In genomic region chr1:192477556-192477955, GRCm38 (mm10) we compare ENCODE assay signal across 19 mouse cellular contexts.
DNase-seq lines count a peak whose midpoint lies in the region; ATAC-seq and TF ChIP-seq lines count a peak whose summit lies in the region.
"Had no signal": no experiment of that assay in that cellular context is flagged by ENCODE, and none has a peak within 500 bp of the region (broad histone marks: within the 10 kb centered on the region; RNA-seq: fewer than 3 reads in every experiment).

No protein-coding gene starts in this region.

- no peak for DNase-seq in heart, adult 18-20 months
- peak; percentile 31 for DNase-seq in kidney, postnatal 0 days (ENCODE audit: low spot score)
- DNase-seq in kidney, adult 18-20 months: no peak
- peak; percentile 33 for DNase-seq in lung, postnatal 10 days
- DNase-seq in lung, postnatal 36 days: no peak
- DNase-seq in R1 (ENCODE audit: low read depth, low spot score): peak; percentile 5
- DNase-seq in yolk sac, embryonic 10.5 days (ENCODE audit: low spot score): no peak
- DNase-seq: adrenal gland, adult 8-10 months; cerebellum, adult 11 months; gastrocnemius, postnatal 36 days; kidney, postnatal 14 days; layer of hippocampus, adult 9-11 months; right cerebral cortex, postnatal 14 days; thymus, postnatal 14 days had no signal

- ATAC-seq in heart, embryonic 12.5 days (ENCODE audit: insufficient number of reproducible peaks, low FRiP score): no peak
- no peak for ATAC-seq in kidney, postnatal 0 days (replicated peaks; ENCODE audit: low FRiP score, low read depth)
- ATAC-seq: forebrain, embryonic 14.5 days had no signal

- peak overlapping the region; percentile 36; the same call in 1 of the 2 replicates for H3K27ac ChIP-seq in heart, embryonic 12.5 days (ENCODE audit: poor library complexity, severe bottlenecking)
- no peak overlapping the region for H3K27ac ChIP-seq in kidney, postnatal 0 days
- H3K27ac ChIP-seq: limb, embryonic 15.5 days; neural tube, embryonic 13.5 days had no signal

- H3K27me3 ChIP-seq in heart, embryonic 12.5 days (replicated peaks): no peaks in the 10 kb centered on the region
- no peaks in the 10 kb centered on the region for H3K27me3 ChIP-seq in kidney, postnatal 0 days (ENCODE audit: insufficient read depth, low read length)
- H3K27me3 ChIP-seq: limb, embryonic 15.5 days; neural tube, embryonic 13.5 days had no signal

- H3K4me1 ChIP-seq in heart, embryonic 12.5 days (replicated peaks): peaks cover 15% of the 10 kb centered on the region
- H3K4me1 ChIP-seq in kidney, postnatal 0 days (replicated peaks; ENCODE audit: insufficient read depth, low read length): 0 out of 2 replicates have a peak, but pooled peaks cover 5% of the 10 kb centered on the region
- H3K4me1 ChIP-seq: neural tube, embryonic 13.5 days had no signal

- H3K9me3 ChIP-seq in heart, embryonic 12.5 days (replicated peaks): no peaks in the 10 kb centered on the region
- H3K9me3 ChIP-seq in kidney, postnatal 0 days (replicated peaks; ENCODE audit: low read length): no peaks in the 10 kb centered on the region
- H3K9me3 ChIP-seq: limb, embryonic 15.5 days; neural tube, embryonic 13.5 days had no signal

- no peaks in the 10 kb centered on the region for H3K36me3 ChIP-seq in heart, embryonic 12.5 days
- no peaks in the 10 kb centered on the region for H3K36me3 ChIP-seq in kidney, postnatal 0 days (ENCODE audit: insufficient read depth, low read length)
- H3K36me3 ChIP-seq: limb, embryonic 15.5 days; neural tube, embryonic 13.5 days had no signal

- TF ChIP-seq CTCF in kidney, postnatal 0 days (IDR thresholded peaks at IDR 0.05; ENCODE audit: low read depth): no peak

- no peak overlapping the region for H3K4me2 ChIP-seq in heart, embryonic 12.5 days
- no peak overlapping the region for H3K4me2 ChIP-seq in kidney, postnatal 0 days (ENCODE audit: low read length)
- H3K4me2 ChIP-seq: limb, embryonic 15.5 days; neural tube, embryonic 13.5 days had no signal

- no peak overlapping the region for H3K9ac ChIP-seq in heart, embryonic 12.5 days
- no peak overlapping the region for H3K9ac ChIP-seq in kidney, postnatal 0 days (ENCODE audit: low read depth, low read length)
- H3K9ac ChIP-seq: limb, embryonic 15.5 days; neural tube, embryonic 13.5 days had no signal

- 71% methylated on average over 6 of the region's 6 CpGs for WGBS in heart, embryonic 12.5 days
- 50% methylated on average over 6 of the region's 6 CpGs for WGBS in kidney, postnatal 0 days

- H3K4me3 ChIP-seq in heart, embryonic 12.5 days: no peak overlapping the region
- H3K4me3 ChIP-seq in kidney, postnatal 0 days (replicated peaks; ENCODE audit: low read depth, low read length): no peak overlapping the region
- H3K4me3 ChIP-seq: erythroblast, embryonic 14.5 days; limb, embryonic 15.5 days; neural tube, embryonic 13.5 days had no signal

Comparison
In these comparisons a context has a peak if more than half of its experiments do, and no peak if none do; other contexts are left out.
1. DNase-seq: peak in kidney, postnatal 0 days (single experiment), lung, postnatal 10 days (single experiment) and R1 (single experiment); none in heart, adult 18-20 months (0 of 2), kidney, adult 18-20 months (single experiment), lung, postnatal 36 days (single experiment) and yolk sac, embryonic 10.5 days (single experiment).